Mouse (Mus musculus) liver, postnatal 0 days (tissue): ENCODE data around the gene Podn.

Experiments
- CTCF ChIP-seq: sonication (generic); IDR thresholded peaks from 2 replicates; pipeline ENCODE4 v1.5.1; 2016; ENCODE audit warnings: antibody characterized with exemption, low read depth
- EP300 ChIP-seq: IDR thresholded peaks from 2 replicates; pipeline ENCODE4 v1.6.1; 2016; ENCODE audit warnings: antibody characterized with exemption, low read depth, mild to moderate bottlenecking

DNA sequence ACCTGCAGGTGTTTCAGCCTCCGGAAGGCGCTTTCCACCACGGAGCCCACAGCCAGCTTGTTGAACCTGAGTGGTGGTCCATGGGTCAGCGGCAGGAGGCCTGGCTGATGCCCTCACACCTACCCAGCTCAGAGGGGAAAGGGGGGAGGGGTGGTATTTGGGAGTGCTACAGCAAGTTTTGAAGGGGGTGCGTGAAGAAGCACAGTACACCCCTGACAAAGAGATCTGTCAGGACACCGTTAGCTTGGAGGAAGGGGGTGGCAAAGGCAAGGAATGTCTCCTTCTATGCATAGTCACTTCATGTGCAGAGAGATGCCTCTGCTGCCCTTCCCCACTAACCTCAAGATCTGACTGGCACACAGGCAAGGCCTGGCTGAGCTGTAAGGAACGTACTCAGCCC, 78.4 kb downstream of the Podn start:
- no peak for TF ChIP-seq CTCF
- TF ChIP-seq EP300: no peak
